Mouse (Mus musculus): Measurements from ENCODE around the gene Gja3. TPM values are rescaled to one million over a fixed set of nuclear protein-coding genes. Genes with fewer than 3 reads are reported as not detected.

Gja3 gene
- not detected in 2 replicates for polyA plus RNA-seq (2012; ENCODE audit: low replicate concordance)

GRCm38 (mm10) chr14:57057563-57058321 lies at the start of gene Gja3:
Gene Gja3 (minus strand): TSS chr14:57058100.

GRCm38 (mm10) chr14:57104106-57105023 lies 46.5 kb upstream of the Gja3 start, which contains the start of gene Gjb2:
Gene Gjb2 (minus strand): TSS chr14:57104702.

Other genes with a start within 250 kb of the Gja3 start
- 0.28 and 1.9 TPM in 2 replicates for gene Zmym5, start 246.4 kb downstream of the Gja3 start, polyA plus RNA-seq (2012; ENCODE audit: low replicate concordance)
- gene Zmym2, start 171.4 kb downstream of the Gja3 start, polyA plus RNA-seq (2012; ENCODE audit: low replicate concordance) = 0.19 and 1.5 TPM in 2 replicates
- gene Gjb2, start 46.6 kb upstream of the Gja3 start, polyA plus RNA-seq (2012; ENCODE audit: low replicate concordance) = 0.11 TPM in 1 of 2 replicates, not detected in the other
- gene Gm4491, start 57.8 kb upstream of the Gja3 start, polyA plus RNA-seq (2012; ENCODE audit: low replicate concordance) = not detected in 2 replicates
- not detected in 2 replicates for gene Gjb6, start 75.5 kb upstream of the Gja3 start, polyA plus RNA-seq (2012; ENCODE audit: low replicate concordance)

Measured in leukemia stem cell, adult 10-12 weeks (primary cell).